8 mouse cellular contexts compared by ENCODE assay signal in genomic region chr7:115216838-115217237, GRCm38 (mm10).
A peak's percentile ranks its signal among the peaks of the same experiment; 100 is the strongest.
DNase-seq lines count a peak whose midpoint lies in the region; ATAC-seq and TF ChIP-seq lines count a peak whose summit lies in the region.

No protein-coding gene starts in this region.

- peak overlapping the region; percentile 29 for H3K4me3 ChIP-seq in ES-Bruce4 (ENCODE audit: low read depth, low read length)
- peak overlapping the region; percentile 21 for H3K4me3 ChIP-seq in forebrain, embryonic 14.5 days (ENCODE audit: low read depth, low read length)
- H3K4me3 ChIP-seq in liver, embryonic 16.5 days (ENCODE audit: low read depth, low read length), result 0 out of 2 replicates have a peak overlapping the region, but pooled peaks have one; percentile 28
- H3K4me3 ChIP-seq in neural tube, embryonic 14.5 days (ENCODE audit: low read depth, low read length), result 0 out of 2 replicates have a peak overlapping the region, but pooled peaks have one; percentile 13
- no peak overlapping the region; the same call in 1 of the 2 replicates for H3K4me3 ChIP-seq in testis, adult 2 months (ENCODE audit: control insufficient read depth, low read depth, low read length)

- H3K4me1 ChIP-seq in ES-Bruce4 (ENCODE audit: control insufficient read depth, insufficient read depth, low read length), result no peaks in the 10 kb centered on the region
- H3K4me1 ChIP-seq in forebrain, embryonic 14.5 days (ENCODE audit: control insufficient read depth, insufficient read depth, low read length), result peaks cover 23% of the 10 kb centered on the region
- no peaks in the 10 kb centered on the region; the same call in 1 of the 2 replicates for H3K4me1 ChIP-seq in liver, embryonic 16.5 days (ENCODE audit: control insufficient read depth, low read depth, low read length)
- peaks cover 6% of the 10 kb centered on the region; the same call in 1 of the 2 replicates for H3K4me1 ChIP-seq in neural tube, embryonic 14.5 days (ENCODE audit: control insufficient read depth, insufficient read depth, low read length)
- H3K4me1 ChIP-seq in testis, adult 2 months (ENCODE audit: control insufficient read depth, insufficient read depth, low read length), result peaks cover 5% of the 10 kb centered on the region; the same call in 1 of the 2 replicates

- no peak overlapping the region for H3K27ac ChIP-seq in ES-Bruce4 (ENCODE audit: insufficient read depth, low read length)
- H3K27ac ChIP-seq in forebrain, embryonic 14.5 days (ENCODE audit: low read depth, low read length), result no peak overlapping the region
- no peak overlapping the region for H3K27ac ChIP-seq in liver, embryonic 16.5 days (ENCODE audit: low read length)
- H3K27ac ChIP-seq in neural tube, embryonic 14.5 days (ENCODE audit: low read depth, low read length), result no peak overlapping the region
- H3K27ac ChIP-seq in testis, adult 2 months (ENCODE audit: control insufficient read depth, insufficient read depth, low read depth, low read length), result no peak overlapping the region

- H3K36me3 ChIP-seq in ES-Bruce4 (ENCODE audit: control insufficient read depth, insufficient read depth, low read length, poor library complexity, severe bottlenecking), result no peaks in the 10 kb centered on the region
- H3K36me3 ChIP-seq in forebrain, embryonic 14.5 days (ENCODE audit: control insufficient read depth, insufficient read depth, low read length), result no peaks in the 10 kb centered on the region
- no peaks in the 10 kb centered on the region for H3K36me3 ChIP-seq in liver, embryonic 16.5 days (ENCODE audit: control insufficient read depth, insufficient read depth)
- H3K36me3 ChIP-seq in neural tube, embryonic 14.5 days (ENCODE audit: control insufficient read depth, insufficient read depth, low read length), result no peaks in the 10 kb centered on the region
- no peaks in the 10 kb centered on the region for H3K36me3 ChIP-seq in testis, adult 2 months (ENCODE audit: control insufficient read depth, insufficient read depth, low read length)

- no peak for TF ChIP-seq POLR2A in ES-Bruce4 (IDR thresholded peaks at IDR 0.05; ENCODE audit: insufficient read depth, low read length)
- TF ChIP-seq POLR2A in testis, adult 2 months (IDR thresholded peaks at IDR 0.05; ENCODE audit: control insufficient read depth, low read depth, low read length), result no peak

- TF ChIP-seq CTCF in ES-Bruce4 (IDR thresholded peaks at IDR 0.05; ENCODE audit: low read depth, low read length), result peak; percentile 70
- peak; percentile 84 for TF ChIP-seq CTCF in testis, adult 2 months (IDR thresholded peaks at IDR 0.05; ENCODE audit: control insufficient read depth, insufficient read depth, insufficient replicate concordance, low read depth, low read length)

- no peaks in the 10 kb centered on the region for H3K27me3 ChIP-seq in ES-Bruce4 (ENCODE audit: control insufficient read depth, insufficient read depth, low read length, poor library complexity, severe bottlenecking)
- 0 out of 2 replicates have a peak, but pooled peaks cover 4% of the 10 kb centered on the region for H3K27me3 ChIP-seq in forebrain, embryonic 14.5 days (replicated peaks; ENCODE audit: control insufficient read depth, insufficient read depth, low read length)
- H3K27me3 ChIP-seq in liver, embryonic 16.5 days (ENCODE audit: control insufficient read depth, insufficient read depth, low read depth, low read length), result no peaks in the 10 kb centered on the region
- no peaks in the 10 kb centered on the region for H3K27me3 ChIP-seq in neural tube, embryonic 14.5 days (ENCODE audit: control insufficient read depth, insufficient read depth, low read length)
- H3K27me3 ChIP-seq in testis, adult 2 months (ENCODE audit: control insufficient read depth, insufficient read depth, low read length), result no peaks in the 10 kb centered on the region

- WGBS in forebrain, embryonic 14.5 days, result under 1% methylated on average over 11 of the region's 13 CpGs
- WGBS in large intestine, adult 2 months, result 3% methylated on average over 13 of the region's 13 CpGs
- 2% methylated on average over 12 of the region's 13 CpGs for WGBS in liver, embryonic 16.5 days (ENCODE audit: insufficient replicate concordance)
- 2% methylated on average over 11 of the region's 13 CpGs for WGBS in neural tube, embryonic 14.5 days

- H3K4me2 ChIP-seq in forebrain, embryonic 14.5 days (ENCODE audit: low read length), result peak overlapping the region; percentile 53
- peak overlapping the region; percentile 50 for H3K4me2 ChIP-seq in liver, embryonic 16.5 days (ENCODE audit: low read depth, low read length)
- peak overlapping the region; percentile 51 for H3K4me2 ChIP-seq in neural tube, embryonic 14.5 days (ENCODE audit: low read depth, low read length)

- TF ChIP-seq EP300 in ES-Bruce4 (IDR thresholded peaks at IDR 0.05; ENCODE audit: insufficient read depth, low read depth, low read length), result no peak

- intact Hi-C loops in heart, postnatal 14 days (cut with DNase I), result loop anchor here (1.0 to 5.0 kb wide), 3 partner anchors 150 to 823 kb away; no protein-coding TSS in a partner anchor

- no peaks in the 10 kb centered on the region for H3K9me3 ChIP-seq in ES-Bruce4 (replicated peaks; ENCODE audit: control insufficient read depth, insufficient read depth, low read length, poor library complexity, severe bottlenecking)
- no peaks in the 10 kb centered on the region for H3K9me3 ChIP-seq in forebrain, embryonic 14.5 days (replicated peaks; ENCODE audit: control insufficient read depth, low read length)
- H3K9me3 ChIP-seq in liver, embryonic 16.5 days (replicated peaks; ENCODE audit: control insufficient read depth, low read length), result no peaks in the 10 kb centered on the region
- H3K9me3 ChIP-seq in neural tube, embryonic 14.5 days (ENCODE audit: control insufficient read depth, low read length), result no peaks in the 10 kb centered on the region

- peak; percentile 96 for DNase-seq in forebrain, embryonic 14.5 days (ENCODE audit: low spot score)
- DNase-seq in heart, postnatal 14 days, result peak; percentile 86 to 92
- peak; percentile 62 for DNase-seq in large intestine, adult 2 months (ENCODE audit: low read depth, low spot score)

- H3K9ac ChIP-seq in ES-Bruce4 (ENCODE audit: low read depth, poor library complexity, severe bottlenecking), result no peak overlapping the region
- H3K9ac ChIP-seq in forebrain, embryonic 14.5 days (ENCODE audit: low read length), result no peak overlapping the region; the same call in 1 of the 2 replicates
- H3K9ac ChIP-seq in liver, embryonic 16.5 days (ENCODE audit: low read depth, low read length), result no peak overlapping the region
- H3K9ac ChIP-seq in neural tube, embryonic 14.5 days (replicated peaks; ENCODE audit: low read depth, low read length), result no peak overlapping the region; the same call in 1 of the 2 replicates

- ATAC-seq in cerebellum, adult (ENCODE audit: insufficient number of reproducible peaks, low FRiP score, low TSS enrichment), result peak; percentile 70
- ATAC-seq in forebrain, embryonic 14.5 days, result peak; percentile 86
- peak; percentile 78 for ATAC-seq in liver, embryonic 16.5 days (ENCODE audit: low read depth)
- peak; percentile 91 for ATAC-seq in neural tube, embryonic 14.5 days (ENCODE audit: low read depth)
